Mouse (Mus musculus) lung, embryonic 15.5 days (tissue): ENCODE results near the gene Pcmt1. TPM values are rescaled to one million over a fixed set of nuclear protein-coding genes. Genes with fewer than 3 reads are reported as not detected.
"Not testable (repeated sequence)": the region's sequence is repeated elsewhere in the genome, so short reads cannot be mapped to it uniquely, and the experiment has no call there.

Experiments
- ATAC-seq: fragments of 200-750 bp; cut with Nextera tagmentation; 2 replicates; pipeline ENCODE4 v1.8.0; 2017; ENCODE audit warnings: moderate number of reproducible peaks, borderline replicate concordance; ENCODE audit not compliant: low FRiP score, low TSS enrichment; ENCODE audit errors: extremely low read depth
- H3K27ac ChIP-seq: fragments of 300-500 bp; sonication (generic); 2 replicates; pipeline ENCODE4 v1.5.1; 2015; ENCODE audit warnings: moderate library complexity, mild to moderate bottlenecking, inconsistent platforms
- H3K27me3 ChIP-seq: fragments of 300-500 bp; sonication (generic); 2 replicates; pipeline ENCODE4 v1.6.1; 2015; ENCODE audit warnings: inconsistent platforms
- H3K36me3 ChIP-seq: fragments of 300-500 bp; sonication (generic); 2 replicates; pipeline ENCODE4 v1.6.1; 2015; ENCODE audit warnings: inconsistent platforms
- H3K4me1 ChIP-seq: fragments of 300-500 bp; sonication (generic); 2 replicates; pipeline ENCODE4 v1.6.1; 2015; ENCODE audit warnings: inconsistent platforms
- H3K4me2 ChIP-seq: fragments of 300-500 bp; sonication (generic); 2 replicates; pipeline ENCODE4 v1.6.1; 2015; ENCODE audit warnings: inconsistent platforms, mild to moderate bottlenecking, moderate library complexity
- H3K4me3 ChIP-seq: fragments of 300-500 bp; sonication (generic); 2 replicates; pipeline ENCODE4 v1.5.1; 2015; ENCODE audit warnings: mild to moderate bottlenecking, inconsistent platforms
- H3K9ac ChIP-seq: fragments of 300-500 bp; sonication (generic); 2 replicates; pipeline ENCODE4 v1.6.1; 2015; ENCODE audit warnings: inconsistent platforms
- H3K9me3 ChIP-seq: fragments of 300-500 bp; sonication (generic); 2 replicates; pipeline ENCODE4 v1.6.1; 2016; ENCODE audit warnings: inconsistent platforms
- WGBS: fragments of 180-500 bp; shearing (Covaris S2); methylation state at CpG from one replicate; pipeline ENCODE4 v1.1.7; 2015; 5-methylcytosine and 5-hydroxymethylcytosine counted together
- polyA plus RNA-seq: library from polyadenylated mRNA; unstranded; fragments of >200 nt; fragmentation: Nextera tagmentation; extraction: Ambion mirVana; gene quantifications from 2 replicates; pipeline ENCODE4 v1.2.1, GENCODE M21; 2015

Pcmt1 gene
- polyA plus RNA-seq, 1 experiment from 2014 or later = 122 TPM

DNA sequence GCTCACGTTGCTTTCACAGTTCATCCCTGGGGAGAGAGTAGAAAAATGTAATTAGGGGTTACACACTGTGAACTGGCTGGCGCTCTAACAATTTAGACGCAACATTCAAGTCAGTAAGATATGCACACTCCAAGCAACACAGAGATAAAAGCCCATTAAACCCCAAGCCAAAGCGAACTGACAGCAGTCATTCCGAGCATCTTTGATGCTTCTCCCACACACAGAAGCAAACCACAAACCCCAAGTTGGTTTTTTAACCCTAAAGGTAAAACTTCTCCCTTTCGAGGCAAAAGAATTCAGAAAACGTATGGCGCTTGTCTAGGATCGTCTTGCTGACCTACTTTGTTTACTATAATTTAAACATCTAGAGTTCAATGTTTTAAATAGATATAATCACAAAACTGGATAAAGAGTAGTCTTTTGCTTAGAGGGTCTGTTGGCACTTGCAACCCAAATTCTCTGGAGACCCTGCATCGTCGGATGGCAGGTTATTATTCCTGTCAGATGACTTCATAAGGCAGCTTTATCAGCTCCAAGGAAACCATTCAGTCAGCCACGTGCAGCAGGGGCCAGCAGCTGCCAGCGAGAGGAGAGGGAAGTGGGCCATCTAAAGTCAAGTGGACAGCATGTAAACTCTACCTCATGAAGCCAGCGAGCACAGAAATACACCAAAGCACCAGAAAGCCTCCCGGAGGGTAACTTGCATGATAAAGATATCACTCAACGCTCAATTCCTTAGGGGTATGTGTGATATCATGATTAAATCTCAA is 49.8 kb downstream of the Pcmt1 start:
- Histone ChIP-seq H3K9me3 (no peaks in the 10 kb centered on the region), H3K4me1 (no peaks in the 10 kb centered on the region), H3K27ac (no peak overlapping the region), H3K4me2 (no peak overlapping the region), H3K27me3 (no peaks in the 10 kb centered on the region), H3K36me3 (peaks cover 12% of the 10 kb centered on the region; the same call in 1 of the 2 replicates), H3K4me3 (no peak overlapping the region), H3K9ac (no peak overlapping the region)
- 59% methylated on average over 16 of the region's 16 CpGs for WGBS
- no peak for ATAC-seq

GRCm38 (mm10) chr10:7630286-7630685 is 50.6 kb downstream of the Pcmt1 start:
- WGBS = 80% methylated on average over 5 of the region's 5 CpGs
- Histone ChIP-seq H3K4me3 (no peak overlapping the region), H3K27me3 (no peaks in the 10 kb centered on the region), H3K9ac (no peak overlapping the region), H3K36me3 (peaks cover 12% of the 10 kb centered on the region; the same call in 1 of the 2 replicates), H3K4me1 (no peaks in the 10 kb centered on the region), H3K4me2 (no peak overlapping the region), H3K27ac (no peak overlapping the region), H3K9me3 (no peaks in the 10 kb centered on the region)
- ATAC-seq = no peak

DNA sequence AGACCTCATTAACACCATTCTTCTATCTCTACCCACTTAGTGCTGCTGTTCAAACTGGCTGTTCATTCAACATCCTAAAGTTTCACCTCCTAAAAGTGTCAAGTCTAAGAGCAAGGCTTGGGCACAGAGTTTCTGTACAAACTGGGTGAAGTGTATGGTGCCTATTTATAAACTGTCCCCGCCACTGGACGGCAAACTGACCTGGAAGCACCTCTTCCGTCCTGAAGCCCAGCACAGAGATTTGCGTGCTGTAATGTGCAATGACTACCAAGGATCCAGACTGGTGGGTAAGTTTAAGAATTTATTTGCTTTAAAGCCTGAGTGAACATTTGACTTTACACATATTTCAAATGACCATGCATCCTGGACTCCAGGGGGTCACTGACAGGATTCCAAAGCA is 51.8 kb downstream of the Pcmt1 start:
- Histone ChIP-seq H3K4me2 (no peak overlapping the region), H3K36me3 (peaks cover 12% of the 10 kb centered on the region; the same call in 1 of the 2 replicates), H3K4me1 (no peaks in the 10 kb centered on the region), H3K9me3 (no peaks in the 10 kb centered on the region), H3K27ac (no peak overlapping the region), H3K4me3 (no peak overlapping the region), H3K9ac (no peak overlapping the region), H3K27me3 (no peaks in the 10 kb centered on the region)
- 84% methylated on average over 4 of the region's 4 CpGs for WGBS
- ATAC-seq = no peak

DNA sequence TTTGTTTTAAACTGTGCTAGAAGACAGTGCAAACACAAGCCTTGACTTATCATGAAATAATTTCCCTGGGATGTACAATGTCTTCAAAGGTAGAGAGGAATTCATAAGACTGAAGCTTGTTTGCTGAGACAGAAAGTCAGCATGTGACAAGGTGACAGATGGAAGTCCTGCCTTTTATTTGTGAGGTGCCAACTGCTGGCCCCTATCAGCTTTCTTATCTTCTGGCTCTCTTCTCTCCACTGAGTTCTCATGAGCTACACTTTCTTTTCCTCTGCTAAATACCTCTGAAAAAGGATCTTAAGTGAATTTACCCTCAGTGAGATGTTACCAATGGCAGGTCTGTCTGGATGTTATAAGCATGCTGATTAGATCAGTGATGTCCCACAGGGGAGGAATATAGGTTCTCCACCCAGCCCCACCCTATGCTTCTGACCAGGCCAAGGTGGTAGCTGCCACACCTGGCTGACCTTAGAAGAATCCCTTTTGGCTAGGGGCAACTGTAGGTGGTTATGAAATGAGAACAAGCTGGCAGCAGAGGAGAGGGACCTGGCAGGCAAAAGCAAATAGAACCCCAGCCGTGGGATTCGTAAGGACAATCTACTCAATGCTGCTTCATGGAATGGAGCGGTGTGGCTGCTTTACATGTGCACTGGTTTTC is 56.9 kb downstream of the Pcmt1 start:
- H3K4me1 ChIP-seq = no peaks in the 10 kb centered on the region
- no peak overlapping the region for H3K4me3 ChIP-seq
- H3K9ac ChIP-seq = no peak overlapping the region
- H3K4me2 ChIP-seq = no peak overlapping the region
- H3K27ac ChIP-seq = no peak overlapping the region
- H3K27me3 ChIP-seq = no peaks in the 10 kb centered on the region
- H3K9me3 ChIP-seq = no peaks in the 10 kb centered on the region
- WGBS = 86% methylated on average over 3 of the region's 3 CpGs
- ATAC-seq = no peak
- peaks cover under 1% of the 10 kb centered on the region; the same call in 1 of the 2 replicates for H3K36me3 ChIP-seq

GRCm38 (mm10) chr10:7622378-7622777 is 58.6 kb downstream of the Pcmt1 start:
- H3K4me1 ChIP-seq = no peaks in the 10 kb centered on the region
- H3K27ac ChIP-seq = no peak overlapping the region
- no peak overlapping the region for H3K9ac ChIP-seq
- 83% methylated on average over 3 of the region's 3 CpGs for WGBS
- H3K9me3 ChIP-seq = no peaks in the 10 kb centered on the region
- no peaks in the 10 kb centered on the region for H3K36me3 ChIP-seq
- no peak overlapping the region for H3K4me2 ChIP-seq
- no peak for ATAC-seq
- no peak overlapping the region for H3K4me3 ChIP-seq
- H3K27me3 ChIP-seq = no peaks in the 10 kb centered on the region

DNA sequence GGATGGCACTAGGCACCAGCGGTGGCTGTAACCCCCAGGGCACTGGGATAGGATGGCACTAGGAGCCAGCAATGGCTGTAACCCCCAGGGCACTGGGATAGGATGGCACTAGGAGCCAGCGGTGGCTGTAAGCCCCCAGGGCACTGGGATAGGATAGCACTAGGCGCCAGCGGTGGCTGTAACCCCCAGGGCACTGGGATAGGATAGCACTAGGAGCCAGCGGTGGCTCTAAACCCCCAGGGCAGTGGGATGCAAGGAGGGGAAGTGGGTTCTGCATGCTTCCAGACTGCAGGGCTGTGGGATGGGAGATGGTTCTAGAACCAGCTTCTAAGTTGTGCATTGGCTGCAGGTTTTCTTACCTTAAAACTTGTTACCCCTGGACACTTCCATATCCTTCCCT is 60.2 kb downstream of the Pcmt1 start:
- WGBS = 70% methylated on average over 5 of the region's 5 CpGs
- no peaks in the 10 kb centered on the region for H3K27me3 ChIP-seq
- H3K4me2 ChIP-seq = no peak overlapping the region
- H3K9me3 ChIP-seq = no peaks in the 10 kb centered on the region
- no peak overlapping the region for H3K9ac ChIP-seq
- H3K36me3 ChIP-seq = no peaks in the 10 kb centered on the region
- H3K27ac ChIP-seq = no peak overlapping the region
- H3K4me3 ChIP-seq = no peak overlapping the region
- H3K4me1 ChIP-seq = no peaks in the 10 kb centered on the region
- no peak for ATAC-seq

GRCm38 (mm10) chr10:7619821-7620241 is 61.1 kb downstream of the Pcmt1 start:
- Histone ChIP-seq H3K4me3 (no peak overlapping the region), H3K9ac (no peak overlapping the region), H3K4me1 (no peaks in the 10 kb centered on the region), H3K27ac (no peak overlapping the region), H3K36me3 (no peaks in the 10 kb centered on the region), H3K27me3 (no peaks in the 10 kb centered on the region), H3K4me2 (no peak overlapping the region), H3K9me3 (no peaks in the 10 kb centered on the region)
- 78% methylated on average over 5 of the region's 5 CpGs for WGBS
- no peak; the same call in 1 of the 2 replicates for ATAC-seq

- not testable (repeated sequence) for H3K36me3 ChIP-seq, H3K4me2 ChIP-seq, H3K9ac ChIP-seq, H3K4me3 ChIP-seq, H3K27me3 ChIP-seq, ATAC-seq, H3K4me1 ChIP-seq, H3K27ac ChIP-seq, H3K9me3 ChIP-seq
- WGBS = 47% methylated on average over 3 of the region's 3 CpGs
These were observed 63.4 kb downstream of the Pcmt1 start for GRCm38 (mm10) chr10:7617556-7617955.

- H3K9ac ChIP-seq, H3K4me1 ChIP-seq, H3K4me2 ChIP-seq, H3K9me3 ChIP-seq, H3K36me3 ChIP-seq, H3K4me3 ChIP-seq, H3K27me3 ChIP-seq, ATAC-seq, H3K27ac ChIP-seq: not testable (repeated sequence)
- 80% methylated on average over 11 of the region's 11 CpGs for WGBS
These were observed 63.8 kb downstream of the Pcmt1 start for GRCm38 (mm10) chr10:7617146-7617545.

- Histone ChIP-seq H3K4me3 (no peak overlapping the region), H3K27me3 (no peaks in the 10 kb centered on the region), H3K4me1 (no peaks in the 10 kb centered on the region), H3K4me2 (no peak overlapping the region), H3K9me3 (no peaks in the 10 kb centered on the region), H3K36me3 (no peaks in the 10 kb centered on the region), H3K27ac (no peak overlapping the region), H3K9ac (no peak overlapping the region)
- 90% methylated on average over 8 of the region's 8 CpGs for WGBS
- no peak for ATAC-seq
These were observed 66.1 kb downstream of the Pcmt1 start for GRCm38 (mm10) chr10:7614834-7615233.

DNA sequence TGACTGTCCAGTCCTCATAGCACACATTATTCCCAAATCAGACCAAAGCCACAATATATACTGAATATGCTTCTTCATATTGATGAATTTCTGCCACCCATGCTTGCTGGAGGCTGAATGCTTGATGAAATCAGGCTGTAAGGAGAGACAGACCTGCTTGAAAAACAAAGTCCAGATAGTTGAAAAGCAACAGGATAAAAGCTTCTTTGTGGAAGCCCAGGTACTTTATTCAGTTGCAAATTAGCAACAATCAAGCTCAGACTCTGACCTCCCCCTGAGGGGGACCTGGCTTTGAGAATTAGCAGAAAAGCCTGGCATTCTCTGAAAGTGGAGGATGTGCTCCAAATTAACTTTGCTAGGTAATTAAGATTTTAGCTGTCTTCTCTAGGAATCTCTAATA is 68.7 kb downstream of the Pcmt1 start:
- not testable (repeated sequence) for H3K9me3 ChIP-seq, H3K27me3 ChIP-seq, H3K4me3 ChIP-seq, H3K9ac ChIP-seq, H3K4me2 ChIP-seq, H3K36me3 ChIP-seq, ATAC-seq, H3K4me1 ChIP-seq, H3K27ac ChIP-seq

DNA sequence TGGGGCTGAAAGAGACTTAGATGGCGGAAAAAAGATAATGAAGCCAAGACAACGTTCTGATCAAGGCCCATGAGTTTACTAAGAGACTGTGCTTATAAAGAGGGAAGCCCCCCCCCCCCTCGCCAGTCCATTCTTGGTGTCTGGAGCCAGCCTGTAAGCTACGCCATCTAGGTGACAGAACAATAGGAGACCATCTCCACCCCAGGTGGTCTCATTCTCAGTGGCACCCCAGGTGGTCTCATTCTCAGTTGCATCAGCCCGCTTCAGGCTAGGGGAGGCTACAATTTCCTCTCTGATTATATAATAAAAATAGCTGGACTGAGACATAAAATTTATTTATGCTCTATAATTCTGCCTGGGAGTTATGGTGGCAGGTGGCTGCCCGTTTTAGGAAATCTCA is 69.3 kb downstream of the Pcmt1 start:
- Histone ChIP-seq H3K4me1 (no peaks in the 10 kb centered on the region), H3K9ac (no peak overlapping the region), H3K9me3 (no peaks in the 10 kb centered on the region), H3K36me3 (no peaks in the 10 kb centered on the region), H3K4me2 (no peak overlapping the region), H3K4me3 (no peak overlapping the region), H3K27ac (no peak overlapping the region), H3K27me3 (no peaks in the 10 kb centered on the region)
- ATAC-seq = no peak
- 76% methylated on average over 6 of the region's 6 CpGs for WGBS
